Mouse (Mus musculus) CH12.LX (cell line): ENCODE data around the gene Pcbp2.

Experiments used
- BHLHE40 ChIP-seq: IDR thresholded peaks from 2 replicates; pipeline ENCODE4 v1.6.1; 2011; ENCODE audit warnings: mild to moderate bottlenecking, low read depth, low read length, improper control_type of control experiment
- CTCF ChIP-seq, 2 experiments: IDR thresholded peaks in 1 of 2; conservative IDR thresholded peaks in 1 of 2; 2 replicates each; pipeline ENCODE4 v1.5.1; 2011 to 2012; ENCODE audit warnings: low read depth in 2 of 2, low read length in 2 of 2, improper control_type of control experiment in 1 of 2, inconsistent platforms in 1 of 2, mild to moderate bottlenecking in 1 of 2, moderate library complexity in 1 of 2
- EP300 ChIP-seq: IDR thresholded peaks from 2 replicates; pipeline ENCODE4 v1.6.1; 2011; ENCODE audit warnings: low read length, improper control_type of control experiment
- ETS1 ChIP-seq: conservative IDR thresholded peaks from 2 replicates; pipeline ENCODE4 v1.6.1; 2012; ENCODE audit warnings: low read depth, mild to moderate bottlenecking, inconsistent platforms, low read length, improper control_type of control experiment, moderate library complexity
- KAT2A ChIP-seq: IDR thresholded peaks from 2 replicates; pipeline ENCODE4 v1.6.1; 2012; ENCODE audit warnings: low read length, improper control_type of control experiment, inconsistent platforms; ENCODE audit not compliant: insufficient replicate concordance
- MXI1 ChIP-seq: IDR thresholded peaks from 2 replicates; pipeline ENCODE4 v1.6.1; 2011; ENCODE audit warnings: mild to moderate bottlenecking, low read depth, low read length, improper control_type of control experiment
- POLR2AphosphoS2 ChIP-seq: IDR thresholded peaks from 2 replicates; pipeline ENCODE4 v1.6.1; 2011; ENCODE audit warnings: low read depth, low read length, improper control_type of control experiment
- RCOR1 ChIP-seq: conservative IDR thresholded peaks from 2 replicates; pipeline ENCODE4 v1.6.1; 2012; ENCODE audit warnings: low read depth, mild to moderate bottlenecking, inconsistent platforms, low read length, improper control_type of control experiment
- TCF12 ChIP-seq: IDR thresholded peaks from 2 replicates; pipeline ENCODE4 v1.6.1; 2014; ENCODE audit warnings: low read depth, mild to moderate bottlenecking, inconsistent platforms, low read length, improper control_type of control experiment
- ZC3H11A ChIP-seq: IDR thresholded peaks from 2 replicates; pipeline ENCODE4 v1.6.1; 2012; ENCODE audit warnings: low read depth, mild to moderate bottlenecking, inconsistent platforms, low read length, improper control_type of control experiment

GRCm38 (mm10) chr15:102515261-102515660 lies 44.9 kb downstream of the Pcbp2 start:
- TF ChIP-seq CTCF (conservative IDR thresholded peaks at IDR 0.05 in 1 of 2, IDR thresholded peaks at IDR 0.05 in 1 of 2; ENCODE audit: low read depth in 2 of 2, low read length in 2 of 2), result no peak
- no peak for TF ChIP-seq MXI1
- TF ChIP-seq ZC3H11A, result no peak
- no peak for TF ChIP-seq BHLHE40
- TF ChIP-seq ETS1, result no peak
- no peak for TF ChIP-seq RCOR1
- no peak for TF ChIP-seq EP300
- no peak for TF ChIP-seq KAT2A
- no peak for TF ChIP-seq POLR2AphosphoS2
- no peak for TF ChIP-seq TCF12
